Mouse (Mus musculus) erythroblast, adult 5-6 weeks (primary cell): ENCODE data around the gene Fbxo36. TPM values are rescaled to one million over a fixed set of nuclear protein-coding genes. Genes with fewer than 3 reads are reported as not detected.

Source experiments
- ATAC-seq: replicated peaks from 2 replicates; pipeline ENCODE4 v1.8.0; 2016; ENCODE audit warnings: moderate number of reproducible peaks, mild to moderate bottlenecking, moderate TSS enrichment, inconsistent platforms; ENCODE audit not compliant: poor library complexity, low FRiP score, severe bottlenecking
- total RNA-seq, 2 experiments: library from RNA; stranded (forward) in 1 of 2; stranded (reverse) in 1 of 2; fragments of 150-400 nt in 1 of 2; fragments of 200-764, 138-1000 nt in 1 of 2; gene quantifications; 2 replicates each; pipeline versions ENCODE4 v1.2.3 to v1.2.4; 2015 to 2017; ENCODE audit warnings: low replicate concordance in 2 of 2

Fbxo36 gene
- total RNA-seq, 2 experiments from 2014 or later = 2.0 TPM; not detected in 1

GRCm38 (mm10) chr1:84853721-84854120, 14.1 kb downstream of the Fbxo36 start:
- ATAC-seq = no peak; the same call in 1 of the 2 replicates

- ATAC-seq = no peak
Observed at GRCm38 (mm10) chr1:84854966-84855365, 15.3 kb downstream of the Fbxo36 start.

- ATAC-seq = no peak
Observed at GRCm38 (mm10) chr1:84855756-84856155, 16.1 kb downstream of the Fbxo36 start.

- ATAC-seq = no peak
Observed at GRCm38 (mm10) chr1:84859597-84859996, 20.0 kb downstream of the Fbxo36 start.

- no peak for ATAC-seq
Observed at GRCm38 (mm10) chr1:84860360-84861254, 21.0 kb downstream of the Fbxo36 start.

- no peak for ATAC-seq
Observed at GRCm38 (mm10) chr1:84861255-84861630, 21.6 kb downstream of the Fbxo36 start.

- ATAC-seq = no peak
Observed at GRCm38 (mm10) chr1:84864645-84865044, 25.0 kb downstream of the Fbxo36 start.

GRCm38 (mm10) chr1:84866231-84866630, 26.6 kb downstream of the Fbxo36 start:
- no peak for ATAC-seq

GRCm38 (mm10) chr1:84866706-84867230, 27.1 kb downstream of the Fbxo36 start:
- ATAC-seq = 0 out of 2 replicates have a peak, but pooled peaks have one; percentile 60

GRCm38 (mm10) chr1:84868311-84868710, 28.7 kb downstream of the Fbxo36 start:
- ATAC-seq = no peak

GRCm38 (mm10) chr1:84868841-84869240, 29.2 kb downstream of the Fbxo36 start:
- ATAC-seq = no peak

GRCm38 (mm10) chr1:84869498-84869897, 29.9 kb downstream of the Fbxo36 start:
- no peak for ATAC-seq

GRCm38 (mm10) chr1:84871131-84871530, 31.5 kb downstream of the Fbxo36 start:
- no peak for ATAC-seq

- no peak for ATAC-seq
Observed at GRCm38 (mm10) chr1:84872105-84872504, 32.5 kb downstream of the Fbxo36 start.

GRCm38 (mm10) chr1:84872939-84873338, 33.3 kb downstream of the Fbxo36 start:
- ATAC-seq = no peak

- no peak for ATAC-seq
Observed at GRCm38 (mm10) chr1:84877590-84877989, 37.9 kb downstream of the Fbxo36 start.

GRCm38 (mm10) chr1:84879571-84880120, 40.0 kb downstream of the Fbxo36 start:
- ATAC-seq = no peak

- no peak for ATAC-seq
Observed at GRCm38 (mm10) chr1:84881248-84882065, 41.8 kb downstream of the Fbxo36 start.

GRCm38 (mm10) chr1:84882066-84882532, 42.5 kb downstream of the Fbxo36 start:
- ATAC-seq = no peak

GRCm38 (mm10) chr1:84882937-84883336, 43.3 kb downstream of the Fbxo36 start:
- no peak for ATAC-seq
